Mouse (Mus musculus) skeletal muscle tissue, adult 2 months (tissue): Measurements from ENCODE around the gene Arhgef5.
"Not testable (repeated sequence)": the region's sequence is repeated elsewhere in the genome, so short reads cannot be mapped to it uniquely, and the experiment has no call there.

ENCODE experiments used
- DNase-seq: peaks from one replicate; pipeline ENCODE4 v3.0.0-alpha.2; 2012; ENCODE audit warnings: low read depth, low spot score

Arhgef5 gene

GRCm38 (mm10) chr6:43265363-43266041, at the start of gene Arhgef5:
Gene Arhgef5, plus strand, starts transcription at chr6:43265582.
- DNase-seq: no peak

- not testable (repeated sequence) for DNase-seq
Observed at GRCm38 (mm10) chr6:43231255-43231654, 34.1 kb upstream of the Arhgef5 start, which contains the start of gene Olfr47. Gene Olfr47, plus strand, starts transcription at chr6:43231529.

GRCm38 (mm10) chr6:43242061-43242460, 23.3 kb upstream of the Arhgef5 start:
- no peak for DNase-seq

DNA sequence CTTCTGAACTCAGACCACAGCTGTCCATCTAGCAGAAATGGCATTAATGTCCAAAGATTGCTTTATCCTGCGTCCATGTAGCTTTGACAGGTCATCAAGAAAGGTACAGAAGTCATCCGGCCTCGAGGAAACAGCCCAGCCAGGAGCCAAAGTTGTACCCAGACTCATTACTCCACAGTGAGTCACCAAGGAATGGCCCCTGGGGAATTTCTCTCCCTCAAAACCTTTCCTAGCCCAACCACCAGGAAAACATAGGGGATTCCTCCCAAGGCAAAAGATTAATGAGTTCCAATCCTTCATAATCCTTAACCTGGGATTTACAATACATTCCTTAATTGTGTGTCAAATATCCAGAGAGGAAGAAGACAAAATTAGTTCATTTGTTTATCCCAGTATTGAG, 18.0 kb upstream of the Arhgef5 start:
- DNase-seq: no peak

DNA sequence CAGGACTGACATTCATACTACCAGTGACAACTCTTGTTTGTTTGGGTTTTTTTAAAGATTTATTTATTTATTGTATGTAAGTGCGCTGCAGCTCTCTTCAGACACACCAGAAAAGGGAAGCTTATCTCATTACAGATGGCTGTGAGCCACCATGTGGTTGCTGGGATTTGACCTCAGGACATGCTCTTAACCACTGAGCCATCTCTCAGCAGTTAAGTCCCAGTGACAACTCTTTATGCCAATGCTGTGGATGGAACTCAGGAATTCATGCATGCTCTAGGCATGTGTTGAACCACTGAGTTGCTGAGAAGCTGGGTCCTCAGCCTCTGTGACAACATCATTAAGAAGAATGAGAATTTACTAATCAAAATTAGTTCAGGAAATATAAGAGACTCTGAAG, 12.4 kb upstream of the Arhgef5 start:
- no peak for DNase-seq

DNA sequence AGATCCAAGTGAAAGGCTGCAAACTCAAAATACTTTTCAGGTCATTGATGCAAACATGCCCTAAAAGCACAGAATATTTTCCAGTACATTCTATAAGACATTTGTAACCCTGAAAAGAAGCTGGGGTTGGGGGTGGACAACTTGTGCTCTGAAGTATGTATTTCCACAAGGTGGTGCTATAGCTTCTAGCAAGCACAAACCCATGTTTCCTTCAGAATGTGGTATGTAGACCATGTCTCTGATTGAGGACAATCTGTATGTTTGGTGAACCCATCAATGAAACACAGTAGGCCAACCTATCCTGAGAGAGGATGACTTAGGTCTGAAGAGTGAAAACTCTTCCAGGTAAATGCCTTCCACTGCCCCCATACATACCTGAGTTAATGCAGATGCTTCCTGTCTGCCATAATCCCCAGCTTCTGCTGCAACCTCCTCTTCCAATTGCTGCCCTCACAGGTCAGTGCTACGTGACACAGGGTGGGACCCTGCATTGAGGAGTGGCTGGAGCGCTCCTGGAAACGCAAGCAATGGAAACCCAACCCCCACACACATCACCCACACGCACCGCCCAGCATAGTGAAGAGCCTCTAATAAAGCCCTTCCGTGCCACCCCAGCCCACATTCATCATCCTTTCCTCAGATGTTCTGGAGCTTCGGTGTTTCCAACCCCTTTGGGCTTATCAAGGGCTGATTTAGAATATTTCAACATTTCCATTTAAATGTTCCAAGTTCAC, 11.0 kb upstream of the Arhgef5 start:
- no peak for DNase-seq

- no peak for DNase-seq
Observed at GRCm38 (mm10) chr6:43260756-43261155, 4.6 kb upstream of the Arhgef5 start.

GRCm38 (mm10) chr6:43266356-43266755, 974 bp downstream of the Arhgef5 start:
- DNase-seq: no peak

DNA sequence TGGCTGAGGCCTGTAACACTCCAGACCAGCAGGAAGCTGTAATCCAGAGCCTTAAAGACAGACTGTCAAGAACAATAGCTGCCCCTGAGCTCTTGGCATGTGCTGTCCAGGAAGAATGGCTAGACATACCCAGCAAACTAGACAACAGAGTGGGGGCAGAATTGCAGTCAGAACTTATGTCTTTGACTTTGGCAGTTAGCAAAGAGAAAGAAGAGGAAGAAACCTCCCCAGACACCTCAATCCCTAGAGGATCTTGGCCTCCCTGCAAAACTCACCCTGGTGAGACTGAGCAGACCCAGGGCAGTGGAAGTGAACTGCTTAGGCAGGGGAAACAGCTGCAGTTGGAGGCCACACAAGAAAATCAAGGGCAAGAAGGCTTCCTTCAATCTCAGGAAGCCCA, 7.2 kb downstream of the Arhgef5 start:
- DNase-seq: no peak

- DNase-seq: no peak
Observed at GRCm38 (mm10) chr6:43274123-43274522, 8.7 kb downstream of the Arhgef5 start.

- no peak for DNase-seq
Observed at GRCm38 (mm10) chr6:43278247-43278646, 12.9 kb downstream of the Arhgef5 start.

GRCm38 (mm10) chr6:43280481-43280880, 15.1 kb downstream of the Arhgef5 start:
- no peak for DNase-seq

- no peak for DNase-seq
Observed at GRCm38 (mm10) chr6:43292041-43292440, 26.7 kb downstream of the Arhgef5 start.

DNA sequence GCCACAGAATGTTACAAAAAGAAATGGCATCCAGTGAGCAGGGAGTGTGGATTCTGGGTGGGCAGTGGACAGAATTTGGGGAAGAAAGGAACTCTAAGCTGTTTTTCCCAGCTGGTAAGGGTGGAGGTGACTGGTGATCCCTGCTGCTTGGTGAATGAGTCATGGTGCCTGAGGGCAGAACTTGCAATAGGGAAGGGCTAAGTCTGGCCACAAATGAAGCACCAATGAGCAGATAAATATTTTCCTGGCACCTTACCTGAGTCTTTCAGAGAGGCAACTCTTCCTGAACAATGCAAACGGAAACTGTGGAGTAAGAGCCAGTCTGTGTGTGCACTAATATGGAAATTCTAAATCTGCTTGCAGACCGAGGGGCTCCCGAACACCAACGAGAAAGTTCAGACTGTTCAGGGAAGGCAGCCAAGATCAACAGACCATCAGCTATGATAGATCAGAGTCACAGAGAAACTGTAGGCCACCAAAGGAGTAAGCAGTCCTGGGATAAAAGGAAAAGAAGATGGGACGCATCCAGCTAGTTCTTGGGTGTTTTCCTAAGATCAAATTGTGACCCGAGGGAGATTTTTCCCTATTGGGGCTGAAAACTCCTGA, 27.2 kb downstream of the Arhgef5 start:
- no peak for DNase-seq

DNA sequence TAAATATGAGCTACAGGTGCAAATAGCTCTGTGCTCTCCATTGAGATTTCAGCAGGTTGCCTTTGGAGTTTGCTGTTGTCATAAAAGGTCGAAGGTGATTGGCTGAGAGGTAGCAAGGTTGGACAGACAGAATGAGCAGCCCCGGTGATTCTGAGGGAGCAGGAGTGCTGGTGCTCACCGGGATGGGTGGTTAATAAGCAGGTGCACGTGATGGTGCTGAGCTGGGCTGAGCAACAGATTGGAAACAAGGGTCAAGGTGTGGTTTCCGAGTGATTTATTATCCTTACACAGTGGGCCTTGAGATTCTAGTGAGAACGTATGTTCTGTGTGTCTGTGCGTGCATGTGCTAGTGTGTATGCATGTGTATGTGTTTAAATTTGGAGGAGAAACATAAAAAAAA, 27.8 kb downstream of the Arhgef5 start:
- DNase-seq: no peak

DNA sequence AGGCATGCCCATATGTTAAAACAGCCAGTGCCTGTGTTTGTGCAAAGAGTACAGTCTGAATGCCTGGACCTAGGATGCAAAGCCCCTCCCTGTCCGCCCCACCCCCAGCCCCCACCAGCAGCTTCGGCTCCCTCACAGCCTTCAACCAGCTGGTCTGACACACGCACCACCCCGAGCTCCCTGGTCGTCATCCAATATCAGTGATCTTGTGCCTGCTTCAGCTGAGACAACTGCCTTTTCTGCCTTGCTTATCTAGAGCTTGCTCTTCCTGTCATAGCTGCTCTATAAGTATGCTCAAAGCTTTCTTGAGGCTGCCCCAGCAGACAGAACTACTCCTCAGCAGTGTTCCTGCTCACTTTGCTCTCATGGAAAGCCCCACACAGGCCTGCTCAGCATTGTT, 30.5 kb downstream of the Arhgef5 start:
- no peak for DNase-seq

DNA sequence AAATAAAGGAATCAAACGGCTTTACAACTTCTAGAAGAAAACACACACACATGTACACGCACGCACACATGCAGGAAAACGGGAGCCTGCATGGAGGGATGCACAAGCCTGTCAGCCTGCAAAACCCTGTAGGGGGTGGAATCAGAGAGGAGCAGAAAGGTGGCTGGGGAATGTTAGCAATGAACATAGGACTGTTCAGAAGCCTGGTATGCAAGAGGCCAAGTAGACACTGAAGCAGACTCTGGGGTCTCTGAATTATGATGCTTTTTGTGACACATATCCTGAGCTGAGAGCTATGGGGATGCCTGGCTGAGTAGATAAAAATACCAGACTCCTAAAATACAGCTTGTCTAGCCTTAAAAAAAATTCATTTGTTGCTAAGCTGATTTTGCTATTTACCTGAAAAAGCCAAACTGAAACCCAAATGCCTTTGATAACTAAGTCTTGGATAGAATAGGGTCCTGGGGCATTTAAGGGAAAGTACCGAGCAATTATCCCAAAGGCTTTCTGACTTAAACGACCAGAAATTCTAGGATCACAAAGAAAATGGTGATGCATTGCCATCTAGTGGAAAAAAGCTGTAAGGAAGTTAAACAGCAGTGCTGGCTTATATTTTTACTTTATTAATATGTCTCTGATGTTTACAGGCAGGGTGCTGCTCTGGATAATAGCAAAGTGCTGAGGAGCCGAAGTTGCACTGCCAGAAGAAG, 31.6 kb downstream of the Arhgef5 start:
- DNase-seq: no peak

DNA sequence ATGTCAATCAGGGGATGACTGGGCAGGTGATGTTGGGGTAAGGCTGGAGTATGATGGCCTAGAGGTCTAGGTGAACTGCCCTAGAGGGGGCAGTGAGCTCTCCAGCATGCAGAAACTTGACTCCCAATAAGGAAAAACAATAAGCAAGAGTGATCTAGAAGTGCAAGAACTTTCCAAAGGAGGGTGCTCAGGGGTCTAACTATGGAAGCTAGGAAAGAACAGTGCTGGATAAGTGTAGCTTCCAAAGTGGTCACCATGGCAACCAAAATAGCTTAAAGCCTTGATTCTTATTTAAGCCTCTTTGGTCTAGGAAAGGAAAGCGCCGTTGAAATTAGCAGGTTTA, 32.1 kb downstream of the Arhgef5 start:
- no peak for DNase-seq

GRCm38 (mm10) chr6:43309454-43309853, 44.1 kb downstream of the Arhgef5 start, which contains the start of gene Nobox:
Gene Nobox, minus strand, starts transcription at chr6:43309554.
- no peak for DNase-seq

DNA sequence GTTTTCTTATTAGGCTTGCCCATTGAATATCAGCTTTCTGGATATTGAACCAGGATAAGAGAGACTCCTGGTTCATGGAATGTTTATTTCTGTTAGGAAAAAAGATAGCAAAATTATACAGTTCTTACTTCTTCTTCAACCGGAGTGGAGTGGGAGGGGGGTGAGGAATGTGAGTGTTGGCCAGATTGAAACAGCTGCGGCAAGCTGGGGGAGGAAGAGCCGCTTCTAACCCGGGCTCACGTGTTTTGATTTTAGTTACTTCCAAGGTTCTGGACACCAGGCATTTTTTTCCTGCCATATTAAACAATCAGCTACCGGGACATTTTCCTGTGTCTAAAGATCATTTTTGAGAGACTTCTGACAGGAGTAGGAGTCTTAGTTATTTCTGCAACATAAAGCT, 44.7 kb downstream of the Arhgef5 start:
- no peak for DNase-seq

DNA sequence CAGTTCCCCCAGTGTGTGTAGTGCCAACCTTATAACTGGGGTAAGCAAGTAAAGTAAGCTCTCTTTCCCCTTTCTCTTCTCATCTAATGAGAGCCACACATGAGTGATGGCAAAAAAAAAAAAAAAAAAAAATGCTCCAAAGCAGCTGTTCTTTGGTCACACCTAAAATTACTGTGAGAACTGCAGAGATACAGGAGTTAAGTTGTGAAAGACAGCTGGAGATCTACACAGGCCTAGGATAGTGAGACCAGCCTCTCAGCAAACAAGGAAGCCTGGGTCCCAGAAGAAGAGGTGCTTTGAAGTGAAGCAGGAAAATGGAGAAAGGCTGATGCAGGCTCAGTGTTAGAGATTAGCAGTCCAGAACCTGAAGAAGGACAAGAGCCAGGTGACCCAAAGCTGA, 47.2 kb downstream of the Arhgef5 start:
- no peak for DNase-seq

- no peak for DNase-seq
Observed at GRCm38 (mm10) chr6:43312961-43313656, 47.7 kb downstream of the Arhgef5 start.
